Mouse (Mus musculus) CH12.LX (cell line): ENCODE data around the gene Mab21l1. TPM values are rescaled to one million over a fixed set of nuclear protein-coding genes. Genes with fewer than 3 reads are reported as not detected.

Experiments used
- DNase-seq: peaks from one replicate; pipeline ENCODE4 v3.0.0-alpha.2; 2013; ENCODE audit errors: extremely low read depth
- H3K27ac ChIP-seq: 2 replicates; pipeline ENCODE4 v1.5.1; 2012; ENCODE audit warnings: low read depth, mild to moderate bottlenecking, control low read depth, moderate library complexity; ENCODE audit not compliant: insufficient read depth
- H3K27me3 ChIP-seq: replicated peaks from 2 replicates; pipeline ENCODE3; 2012; ENCODE audit warnings: inconsistent platforms
- H3K36me3 ChIP-seq, 2 experiments: replicated peaks in 1 of 2; 2 replicates each; pipeline versions ENCODE3 to v1.6.1; 2012; ENCODE audit warnings: inconsistent platforms in 1 of 2, low read length in 1 of 2, mild to moderate bottlenecking in 1 of 2, mixed read lengths in 1 of 2, moderate library complexity in 1 of 2; ENCODE audit not compliant: control insufficient read depth in 1 of 2, insufficient read depth in 1 of 2
- H3K4me1 ChIP-seq, 2 experiments: 2 replicates each; pipeline ENCODE4 v1.6.1; 2012; ENCODE audit warnings: inconsistent platforms in 1 of 2, moderate library complexity in 1 of 2; ENCODE audit not compliant: insufficient read depth in 2 of 2, control insufficient read depth in 1 of 2
- H3K4me2 ChIP-seq: 2 replicates; pipeline ENCODE4 v1.6.1; 2012; ENCODE audit warnings: low read depth, mild to moderate bottlenecking, control low read depth; ENCODE audit not compliant: poor library complexity, insufficient read depth, severe bottlenecking
- H3K4me3 ChIP-seq, 3 experiments: fragments of 150-350 bp in 1 of 3; sonication (generic) in 1 of 3; replicated peaks in 1 of 3; 2 replicates each; pipeline versions ENCODE3 to v1.5.1; 2011 to 2012; ENCODE audit warnings: low read depth in 2 of 3, low read length in 2 of 3, mild to moderate bottlenecking in 2 of 3, moderate library complexity in 2 of 3, control low read depth in 1 of 3, improper control_type of control experiment in 1 of 3, inconsistent platforms in 1 of 3, mixed read lengths in 1 of 3; ENCODE audit not compliant: poor library complexity in 1 of 3
- H3K79me2 ChIP-seq: replicated peaks from 2 replicates; pipeline ENCODE4 v1.6.1; 2012; ENCODE audit warnings: mild to moderate bottlenecking, moderate library complexity; ENCODE audit not compliant: control insufficient read depth, poor library complexity, insufficient read depth, severe bottlenecking; ENCODE audit errors: extremely low read depth
- H3K9ac ChIP-seq: 2 replicates; pipeline ENCODE4 v1.6.1; 2012; ENCODE audit warnings: low read depth, mild to moderate bottlenecking, control low read depth, moderate library complexity; ENCODE audit not compliant: insufficient read depth
- H3K9me3 ChIP-seq: replicated peaks from 2 replicates; pipeline ENCODE3; 2012; ENCODE audit warnings: low read length, inconsistent platforms, mixed read lengths
- BHLHE40 ChIP-seq: IDR thresholded peaks from 2 replicates; pipeline ENCODE4 v1.6.1; 2011; ENCODE audit warnings: mild to moderate bottlenecking, low read depth, low read length, improper control_type of control experiment
- CHD1 ChIP-seq: IDR thresholded peaks from 2 replicates; pipeline ENCODE4 v1.6.1; 2012; ENCODE audit warnings: low read depth, low read length, improper control_type of control experiment, inconsistent platforms
- CTCF ChIP-seq, 2 experiments: IDR thresholded peaks in 1 of 2; conservative IDR thresholded peaks in 1 of 2; 2 replicates each; pipeline ENCODE4 v1.5.1; 2011 to 2012; ENCODE audit warnings: low read depth in 2 of 2, low read length in 2 of 2, improper control_type of control experiment in 1 of 2, inconsistent platforms in 1 of 2, mild to moderate bottlenecking in 1 of 2, moderate library complexity in 1 of 2
- GABPA ChIP-seq: IDR thresholded peaks from 2 replicates; pipeline ENCODE4 v1.6.1; 2012; ENCODE audit warnings: low read depth, low read length, improper control_type of control experiment, inconsistent platforms; ENCODE audit not compliant: insufficient replicate concordance
- IRF4 ChIP-seq: IDR thresholded peaks from 2 replicates; pipeline ENCODE4 v1.6.1; 2014; ENCODE audit warnings: low read depth, mild to moderate bottlenecking, inconsistent platforms, low read length, improper control_type of control experiment
- JUN ChIP-seq: IDR thresholded peaks from 2 replicates; pipeline ENCODE4 v1.6.1; 2011; ENCODE audit warnings: low read depth, mild to moderate bottlenecking, low read length, improper control_type of control experiment, moderate library complexity; ENCODE audit not compliant: insufficient read depth
- MAFK ChIP-seq: IDR thresholded peaks from 2 replicates; pipeline ENCODE4 v1.6.1; 2011; ENCODE audit warnings: low read length, improper control_type of control experiment; ENCODE audit not compliant: insufficient replicate concordance
- MAX ChIP-seq: IDR thresholded peaks from 2 replicates; pipeline ENCODE4 v1.6.1; 2011; ENCODE audit warnings: low read length, improper control_type of control experiment
- MEF2A ChIP-seq: IDR thresholded peaks from 2 replicates; pipeline ENCODE4 v1.6.1; 2014; ENCODE audit warnings: low read depth, mild to moderate bottlenecking, inconsistent platforms, low read length, improper control_type of control experiment, borderline replicate concordance
- NRF1 ChIP-seq: IDR thresholded peaks from 2 replicates; pipeline ENCODE4 v1.6.1; 2014; ENCODE audit warnings: low read depth, mild to moderate bottlenecking, inconsistent platforms, low read length, improper control_type of control experiment, moderate library complexity
- PAX5 ChIP-seq: IDR thresholded peaks from 2 replicates; pipeline ENCODE4 v1.6.1; 2012; ENCODE audit warnings: low read length, inconsistent platforms, mixed read lengths
- POLR2AphosphoS2 ChIP-seq: IDR thresholded peaks from 2 replicates; pipeline ENCODE4 v1.6.1; 2011; ENCODE audit warnings: low read depth, low read length, improper control_type of control experiment
- RCOR1 ChIP-seq: conservative IDR thresholded peaks from 2 replicates; pipeline ENCODE4 v1.6.1; 2012; ENCODE audit warnings: low read depth, mild to moderate bottlenecking, inconsistent platforms, low read length, improper control_type of control experiment
- SIN3A ChIP-seq: IDR thresholded peaks from 2 replicates; pipeline ENCODE4 v1.6.1; 2012; ENCODE audit warnings: low read length, improper control_type of control experiment, inconsistent platforms
- USF1 ChIP-seq: IDR thresholded peaks from 2 replicates; pipeline ENCODE4 v1.6.1; 2014; ENCODE audit warnings: low read depth, mild to moderate bottlenecking, inconsistent platforms, low read length, improper control_type of control experiment
- ZC3H11A ChIP-seq: IDR thresholded peaks from 2 replicates; pipeline ENCODE4 v1.6.1; 2012; ENCODE audit warnings: low read depth, mild to moderate bottlenecking, inconsistent platforms, low read length, improper control_type of control experiment
- ZMIZ1 ChIP-seq: IDR thresholded peaks from 2 replicates; pipeline ENCODE4 v1.6.1; 2012; ENCODE audit warnings: low read depth, mild to moderate bottlenecking, inconsistent platforms, low read length, improper control_type of control experiment
- ZNF384 ChIP-seq: IDR thresholded peaks from 2 replicates; pipeline ENCODE4 v1.6.1; 2012; ENCODE audit warnings: low read depth, low read length, improper control_type of control experiment, inconsistent platforms
- dilution Hi-C: fragments of 300-500 bp; cut with MboI; formaldehyde crosslinking; loops from 2 replicates; pipeline ENCODE4 v1.14.3; 2020; ENCODE audit warnings: low sequenced_read_pairs; ENCODE audit not compliant: extremely low pct_unique_long_range_greater_than_20kb, extremely low pct_ligation_motif_present
- in situ Hi-C: fragments of 300-500 bp; cut with MboI; formaldehyde crosslinking; loops from 3 replicates; pipeline ENCODE4 v1.14.3; 2019; ENCODE audit warnings: low sequenced_read_pairs, low pct_ligation_motif_present, low pct_unique_long_range_greater_than_20kb, mixed read lengths
- polyA plus RNA-seq: library from polyadenylated mRNA; unstranded; fragments of >175 nt; gene quantifications from 2 replicates; pipeline ENCODE4 v1.2.1, GENCODE M21; 2012; ENCODE audit warnings: low read depth; ENCODE audit not compliant: insufficient read length
- total RNA-seq, 2 experiments: library from RNA; depleted of rRNA; stranded (reverse); fragments of 300-350 nt in 1 of 2; fragments of >200 nt in 1 of 2; gene quantifications; 2 replicates each; pipeline ENCODE4 v1.2.3; 2012 to 2014

Gene Mab21l1
- total and polyA plus RNA-seq, 3 experiments = not detected

GRCm38 (mm10) chr3:55789856-55790255 is 7.5 kb downstream of the Mab21l1 start:
- no peak for TF ChIP-seq CTCF (conservative IDR thresholded peaks at IDR 0.05 in 1 of 2, IDR thresholded peaks at IDR 0.05 in 1 of 2; ENCODE audit: low read depth in 2 of 2, low read length in 2 of 2)
- TF ChIP-seq MEF2A = no peak
- TF ChIP-seq MAFK = no peak
- TF ChIP-seq BHLHE40 = no peak
- TF ChIP-seq IRF4 = no peak
- no peak for TF ChIP-seq ZC3H11A
- TF ChIP-seq ZNF384 = no peak
- no peak for TF ChIP-seq NRF1
- no peak for TF ChIP-seq CHD1
- no peak for TF ChIP-seq GABPA
- TF ChIP-seq ZMIZ1 = no peak
- no peak for TF ChIP-seq POLR2AphosphoS2
- no peak for TF ChIP-seq JUN
- DNase-seq = no peak
- H3K4me1 ChIP-seq = no peaks in the 10 kb centered on the region
- H3K4me2 ChIP-seq = no peak overlapping the region
- no peaks in the 10 kb centered on the region for H3K36me3 ChIP-seq
- H3K27ac ChIP-seq = no peak overlapping the region
- no peak overlapping the region for H3K4me3 ChIP-seq
- H3K79me2 ChIP-seq = no peaks in the 10 kb centered on the region
- in situ Hi-C loops (no loop called here), dilution Hi-C loops (no loop called here)
- no peaks in the 10 kb centered on the region for H3K27me3 ChIP-seq
- H3K9ac ChIP-seq = no peak overlapping the region
- H3K9me3 ChIP-seq = peaks cover 58% of the 10 kb centered on the region

- Histone ChIP-seq H3K4me3 (no peak overlapping the region), H3K27me3 (no peaks in the 10 kb centered on the region), H3K9me3 (peaks cover 61% of the 10 kb centered on the region)
- no peak for TF ChIP-seq ZMIZ1
- no peak for TF ChIP-seq SIN3A
- TF ChIP-seq PAX5 = no peak
- no peak for TF ChIP-seq RCOR1
- TF ChIP-seq POLR2AphosphoS2 = no peak
- no peak for TF ChIP-seq USF1
- no peak for TF ChIP-seq MAX
- TF ChIP-seq, all 38 proteins: peak for 0
- H3K36me3 ChIP-seq = no peaks in the 10 kb centered on the region
- in situ Hi-C loops (no loop called here), dilution Hi-C loops (no loop called here)
- H3K4me1 ChIP-seq = no peaks in the 10 kb centered on the region
- DNase-seq = no peak
- H3K4me2 ChIP-seq = no peak overlapping the region
- no peaks in the 10 kb centered on the region for H3K79me2 ChIP-seq
- no peak overlapping the region for H3K27ac ChIP-seq
- no peak overlapping the region for H3K9ac ChIP-seq
Measured at GRCm38 (mm10) chr3:55790609-55791008, 8.3 kb downstream of the Mab21l1 start.
